Mouse (Mus musculus) left cerebral cortex, adult 8-10 months (tissue): ENCODE data around the gene Herpud1. TPM values are rescaled to one million over a fixed set of nuclear protein-coding genes. Genes with fewer than 3 reads are reported as not detected.

Experiments used
- DNase-seq, 2 experiments: peaks; one replicate each; pipeline ENCODE4 v3.0.0; 2022; ENCODE audit warnings: low spot score in 2 of 2
- total RNA-seq, 4 experiments: library from RNA; stranded (reverse); gene quantifications; 2 replicates each; pipeline ENCODE4 v1.2.4; 2022

The Herpud1 gene
- total RNA-seq, 4 experiments from 2014 or later = 68.9 to 76.1 (median 73.2) TPM

- no peak for DNase-seq
These were observed 58.2 kb downstream of the Herpud1 start for GRCm38 (mm10) chr8:94444480-94444879.

Other genes with a start within 250 kb of the Herpud1 start
- not detected for gene Mt4, start 249.2 kb upstream of the Herpud1 start, total RNA-seq
- gene Mt3, start 233.8 kb upstream of the Herpud1 start, total RNA-seq = 100 to 1,000 TPM; 785 to 962 (median 864) TPM
- gene Mt2, start 213.8 kb upstream of the Herpud1 start, total RNA-seq = 100 to 1,000 TPM; 287 to 602 (median 391) TPM
- gene Mt1, start 207.4 kb upstream of the Herpud1 start, total RNA-seq = 100 to 1,000 TPM; 307 to 666 (median 449) TPM
- 10 to 100 TPM; 48.3 to 54.1 (median 49.8) TPM for gene Nup93, start 171.9 kb upstream of the Herpud1 start, total RNA-seq
- gene Slc12a3, start 57.2 kb upstream of the Herpud1 start, total RNA-seq = under 1 TPM; 0.20 to 0.57 (median 0.48) TPM
- 1 to 10 TPM in 3 of 4 experiments, under 1 TPM in 1; 0.81 to 3.7 (median 2.6) TPM for gene Nlrc5, start 47.9 kb downstream of the Herpud1 start, total RNA-seq
- 10 to 100 TPM; 20.1 to 28.9 (median 23.6) TPM for gene Cpne2, start 146.6 kb downstream of the Herpud1 start, total RNA-seq
- gene Rspry1, start 215.5 kb downstream of the Herpud1 start, total RNA-seq = 10 to 100 TPM; 26.5 to 29.5 (median 28.4) TPM
- 10 to 100 TPM; 31.5 to 40.6 (median 38.9) TPM for gene Fam192a, start 215.6 kb downstream of the Herpud1 start, total RNA-seq